Mouse (Mus musculus) hindbrain, embryonic 12.5 days (tissue): Measurements from ENCODE around the gene Slc29a2. TPM values are rescaled to one million over a fixed set of nuclear protein-coding genes. Genes with fewer than 3 reads are reported as not detected.
A peak's percentile ranks its signal among the peaks of the same experiment; 100 is the strongest.

Experiments used
- ATAC-seq: fragments of 200-750 bp; cut with Nextera tagmentation; 2 replicates; pipeline ENCODE4 v1.8.0; 2017; ENCODE audit warnings: moderate TSS enrichment; ENCODE audit not compliant: low FRiP score
- H3K27ac ChIP-seq: fragments of 300-500 bp; sonication (generic); 2 replicates; pipeline ENCODE4 v1.5.1; 2016; ENCODE audit warnings: mild to moderate bottlenecking
- H3K27me3 ChIP-seq: fragments of 300-500 bp; sonication (generic); 2 replicates; pipeline ENCODE4 v1.6.1; 2016; ENCODE audit warnings: mild to moderate bottlenecking
- H3K36me3 ChIP-seq: fragments of 300-500 bp; sonication (generic); 2 replicates; pipeline ENCODE4 v1.6.1; 2016; ENCODE audit warnings: mild to moderate bottlenecking
- H3K4me1 ChIP-seq: fragments of 300-500 bp; sonication (generic); 2 replicates; pipeline ENCODE4 v1.6.1; 2016
- H3K4me2 ChIP-seq: fragments of 300-500 bp; sonication (generic); replicated peaks from 2 replicates; pipeline ENCODE4 v1.6.1; 2016; ENCODE audit warnings: mild to moderate bottlenecking
- H3K4me3 ChIP-seq: fragments of 300-500 bp; sonication (generic); 2 replicates; pipeline ENCODE4 v1.5.1; 2016; ENCODE audit warnings: mild to moderate bottlenecking
- H3K9ac ChIP-seq: fragments of 300-500 bp; sonication (generic); 2 replicates; pipeline ENCODE4 v1.6.1; 2016; ENCODE audit warnings: mild to moderate bottlenecking, moderate library complexity
- H3K9me3 ChIP-seq: fragments of 300-500 bp; sonication (generic); replicated peaks from 2 replicates; pipeline ENCODE4 v1.6.1; 2016; ENCODE audit warnings: mild to moderate bottlenecking
- WGBS: fragments of 180-500 bp; shearing (Covaris S2); methylation state at CpG from one replicate; pipeline ENCODE4 v1.1.7; 2016; 5-methylcytosine and 5-hydroxymethylcytosine counted together
- polyA plus RNA-seq: library from polyadenylated mRNA; unstranded; fragments of >200 nt; fragmentation: Nextera tagmentation; extraction: Ambion mirVana; gene quantifications from 2 replicates; pipeline ENCODE4 v1.2.1, GENCODE M21; 2016

Gene Slc29a2
- polyA plus RNA-seq, result 5.3 and 7.2 TPM in 2 replicates

DNA sequence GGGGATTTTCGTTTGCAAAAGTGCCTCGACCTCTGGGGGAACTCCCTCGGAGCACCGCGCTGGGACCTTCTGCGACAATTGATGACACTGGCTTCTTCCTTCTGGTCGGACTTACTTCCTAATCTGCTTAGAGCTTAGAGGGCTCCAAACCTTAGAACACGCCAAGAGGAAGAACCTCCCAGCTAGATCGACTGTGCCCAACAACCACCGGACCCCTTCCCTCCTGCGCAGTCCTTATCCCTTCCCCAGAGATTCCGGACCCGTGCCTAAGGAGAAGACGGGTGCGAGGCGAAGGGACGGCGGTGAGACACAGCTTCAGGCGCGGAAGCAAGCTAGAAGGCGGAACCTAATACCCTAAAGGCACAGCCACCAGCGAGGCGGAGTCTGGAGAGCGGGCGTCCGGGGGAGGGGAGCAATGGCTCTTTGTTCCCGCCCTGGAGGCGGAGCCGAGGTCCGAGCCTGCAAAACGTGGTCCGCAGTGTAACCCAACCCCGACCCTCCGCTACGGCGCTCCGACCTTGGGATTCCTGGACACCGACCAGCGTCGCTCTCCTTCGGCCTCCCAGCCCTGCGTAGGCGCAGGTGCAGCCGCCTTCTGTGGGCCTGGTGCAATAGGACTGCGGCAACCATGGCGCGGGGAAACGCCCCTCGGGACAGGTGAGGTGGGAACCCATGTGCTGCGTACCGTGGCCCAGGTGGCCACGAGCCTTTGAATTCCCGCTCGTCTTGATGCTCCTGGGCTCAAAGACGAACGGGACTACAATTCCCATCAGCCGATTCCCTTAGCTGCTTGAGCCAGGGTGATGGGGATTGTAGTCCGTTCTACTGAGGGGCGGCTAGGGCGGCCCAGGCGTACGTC lies at the start of gene Slc29a2:
Gene Slc29a2 (plus strand): TSS at position 240 of the 859 bp plus-strand sequence.
- H3K9me3 ChIP-seq, result no peaks in the 10 kb centered on the region
- peak within 1 kb of the TSS; percentile 85 for H3K4me2 ChIP-seq
- WGBS, result under 1% methylated on average over 62 of the region's 62 CpGs
- ATAC-seq, result peak; percentile 95
- H3K27ac ChIP-seq, result peak within 1 kb of the TSS; percentile 91
- H3K9ac ChIP-seq, result peak within 1 kb of the TSS; percentile 73
- H3K4me3 ChIP-seq, result peak within 1 kb of the TSS; percentile 66
- no peaks in the 10 kb centered on the region for H3K27me3 ChIP-seq
- no peaks in the 10 kb centered on the region for H3K4me1 ChIP-seq
- H3K36me3 ChIP-seq, result peaks cover 16% of the 10 kb centered on the region

DNA sequence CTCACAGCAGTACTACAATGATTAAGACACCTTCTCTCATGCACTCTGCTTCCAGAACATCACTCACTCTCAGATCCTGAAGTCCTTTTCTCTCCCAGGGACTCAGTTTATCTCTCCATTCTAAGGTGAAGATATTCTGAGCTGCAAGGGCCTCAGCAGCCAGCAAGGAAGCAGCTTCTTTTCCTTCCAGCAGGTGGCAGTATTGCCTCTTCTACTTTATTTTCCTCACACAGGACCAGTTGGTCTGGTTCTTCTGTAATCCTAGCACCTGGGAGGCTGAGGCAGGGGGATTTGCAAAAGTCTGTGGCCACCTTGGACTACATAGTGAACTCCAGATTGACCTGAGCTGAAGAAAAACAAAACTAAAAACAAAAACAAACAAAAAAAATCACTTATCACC lies 41.9 kb upstream of the Slc29a2 start:
- Histone ChIP-seq H3K9ac (no peak overlapping the region), H3K27me3 (peaks cover 43% of the 10 kb centered on the region), H3K36me3 (no peaks in the 10 kb centered on the region), H3K4me3 (no peak overlapping the region), H3K4me1 (no peaks in the 10 kb centered on the region), H3K27ac (no peak overlapping the region), H3K9me3 (no peaks in the 10 kb centered on the region), H3K4me2 (no peak overlapping the region)
- ATAC-seq, result no peak

DNA sequence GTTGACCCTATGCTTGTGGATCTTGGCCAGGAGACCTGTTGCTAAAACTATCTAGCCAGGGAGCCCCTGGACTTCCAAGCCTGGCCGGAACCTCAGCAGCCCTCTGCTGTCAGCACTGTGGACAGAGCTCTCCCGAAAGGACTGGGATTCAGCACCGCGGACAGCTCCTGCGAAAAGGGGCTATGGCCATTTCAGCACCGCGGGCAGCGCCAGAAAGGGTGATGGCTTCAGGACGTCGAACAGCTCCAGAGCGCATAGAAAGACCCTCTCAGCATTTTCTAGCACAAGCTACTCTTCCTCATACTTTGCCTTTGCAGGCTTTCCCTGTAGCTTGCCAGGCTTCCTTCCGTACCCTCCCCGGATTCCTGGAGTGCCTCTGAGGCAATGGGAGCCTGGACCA lies 34.6 kb upstream of the Slc29a2 start:
- Histone ChIP-seq H3K27ac (no peak overlapping the region), H3K4me1 (peaks cover 14% of the 10 kb centered on the region), H3K9me3 (no peaks in the 10 kb centered on the region), H3K36me3 (no peaks in the 10 kb centered on the region), H3K4me2 (peak overlapping the region; percentile 60), H3K4me3 (peak overlapping the region; percentile 42), H3K27me3 (peaks cover 100% of the 10 kb centered on the region), H3K9ac (peak overlapping the region; percentile 52; the same call in 1 of the 2 replicates)
- WGBS, result 5% methylated on average over 13 of the region's 13 CpGs
- ATAC-seq, result no peak

DNA sequence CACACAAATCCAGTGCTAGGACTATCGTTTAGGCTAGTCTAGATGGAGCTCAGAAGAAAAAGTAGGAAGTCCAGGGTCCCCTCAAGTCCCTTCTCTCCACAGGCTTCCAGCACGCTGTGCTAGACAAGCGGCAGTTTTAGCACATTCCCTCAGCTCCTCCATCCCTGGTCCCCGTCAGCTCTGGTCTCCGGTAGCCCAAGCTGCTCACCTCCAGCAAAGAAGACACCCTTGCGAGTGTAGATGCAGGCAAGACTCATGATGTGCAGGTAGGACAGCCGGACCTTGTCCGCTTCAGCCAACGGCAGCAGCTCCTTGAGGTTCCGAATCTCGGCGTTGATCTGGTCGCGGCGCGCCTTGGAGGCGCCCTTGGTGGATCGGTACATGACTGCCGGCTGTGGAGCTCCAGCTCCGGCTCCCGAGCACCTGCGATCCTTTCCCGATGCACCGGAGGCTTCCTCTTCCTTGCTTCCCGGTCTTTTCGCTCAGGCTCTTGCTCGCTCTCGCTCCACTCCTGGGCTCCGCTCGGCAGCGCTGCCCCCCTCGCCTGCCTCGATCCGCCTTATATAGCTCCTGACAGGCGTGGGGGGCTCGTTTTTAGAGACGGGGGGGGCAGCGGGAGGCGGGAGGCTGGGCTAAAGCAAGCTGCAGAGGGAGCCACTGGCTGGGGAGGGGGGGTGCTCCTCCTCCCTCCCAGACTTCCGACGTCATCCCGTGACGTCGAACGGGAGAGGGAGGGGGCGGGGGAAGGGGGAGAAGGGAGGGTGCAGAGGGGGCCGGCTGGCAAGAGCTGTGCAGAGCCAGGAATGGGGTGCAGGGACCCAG lies 34.0 kb upstream of the Slc29a2 start:
- 15% methylated on average over 44 of the region's 47 CpGs for WGBS
- H3K36me3 ChIP-seq, result no peaks in the 10 kb centered on the region
- ATAC-seq, result peak; percentile 73
- H3K27me3 ChIP-seq, result peaks cover 98% of the 10 kb centered on the region
- H3K4me3 ChIP-seq, result peak overlapping the region; percentile 42
- no peak overlapping the region for H3K27ac ChIP-seq
- peak overlapping the region; percentile 52 for H3K9ac ChIP-seq
- peak overlapping the region; percentile 60 for H3K4me2 ChIP-seq
- no peaks in the 10 kb centered on the region for H3K9me3 ChIP-seq
- H3K4me1 ChIP-seq, result peaks cover 14% of the 10 kb centered on the region

DNA sequence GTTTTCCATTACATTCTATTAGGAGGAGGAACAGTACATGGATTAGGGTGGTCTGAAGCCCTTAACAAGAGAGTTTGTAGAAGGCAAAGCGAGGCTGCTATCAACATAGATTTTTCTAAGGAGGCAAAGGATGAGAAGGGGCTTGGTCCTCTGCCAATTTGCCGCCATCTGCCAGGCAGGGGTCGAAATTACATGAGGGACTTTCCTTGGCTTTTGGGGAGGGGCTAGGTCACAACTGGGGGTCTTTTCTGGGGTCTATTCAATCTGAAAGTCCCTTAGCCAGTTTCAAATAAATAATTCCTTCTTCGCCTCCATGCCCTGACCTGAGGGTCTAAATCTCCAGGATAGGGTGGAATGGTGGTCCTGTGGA lies 33.4 kb upstream of the Slc29a2 start, which contains the start of gene Npas4:
Gene Npas4 (minus strand): TSS at position 61 of the 370 bp plus-strand sequence.
- Histone ChIP-seq H3K27me3 (peaks cover 98% of the 10 kb centered on the region), H3K9ac (peak within 1 kb of the TSS; percentile 52), H3K4me1 (peaks cover 14% of the 10 kb centered on the region), H3K4me3 (peak within 1 kb of the TSS; percentile 42), H3K9me3 (no peaks in the 10 kb centered on the region), H3K4me2 (peak within 1 kb of the TSS; percentile 60), H3K36me3 (no peaks in the 10 kb centered on the region), H3K27ac (no peak within 1 kb of the TSS)
- ATAC-seq, result 0 out of 2 replicates have a peak, but pooled peaks have one; percentile 9
- 22% methylated on average over 4 of the region's 4 CpGs for WGBS

DNA sequence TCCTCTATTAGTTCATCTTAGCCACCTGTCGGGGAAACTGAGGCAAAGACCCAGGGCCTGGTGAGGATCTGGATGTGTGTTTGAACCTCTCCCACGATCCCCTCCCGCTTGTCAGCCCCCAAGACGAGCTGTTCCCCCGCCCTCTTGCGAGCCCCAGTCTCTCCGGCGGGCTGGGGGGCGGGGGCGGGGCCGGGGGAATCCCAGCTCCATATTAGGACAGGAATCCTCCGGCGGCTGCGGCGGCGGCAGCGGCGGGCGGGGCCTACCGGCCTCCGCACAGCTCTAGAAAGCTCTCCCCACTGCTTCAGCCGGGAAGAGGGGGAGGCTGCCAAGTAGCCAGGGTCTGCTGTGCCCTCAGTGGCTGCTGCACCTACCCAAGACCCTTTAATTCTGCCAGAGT lies 32.9 kb upstream of the Slc29a2 start:
- H3K36me3 ChIP-seq, result no peaks in the 10 kb centered on the region
- no peak overlapping the region for H3K27ac ChIP-seq
- no peaks in the 10 kb centered on the region for H3K9me3 ChIP-seq
- H3K4me1 ChIP-seq, result peaks cover 14% of the 10 kb centered on the region
- peak overlapping the region; percentile 42 for H3K4me3 ChIP-seq
- no peak overlapping the region for H3K9ac ChIP-seq
- no peak; the same call in 1 of the 2 replicates for ATAC-seq
- H3K27me3 ChIP-seq, result peaks cover 97% of the 10 kb centered on the region
- 3% methylated on average over 18 of the region's 22 CpGs for WGBS
- peak overlapping the region; percentile 60 for H3K4me2 ChIP-seq

DNA sequence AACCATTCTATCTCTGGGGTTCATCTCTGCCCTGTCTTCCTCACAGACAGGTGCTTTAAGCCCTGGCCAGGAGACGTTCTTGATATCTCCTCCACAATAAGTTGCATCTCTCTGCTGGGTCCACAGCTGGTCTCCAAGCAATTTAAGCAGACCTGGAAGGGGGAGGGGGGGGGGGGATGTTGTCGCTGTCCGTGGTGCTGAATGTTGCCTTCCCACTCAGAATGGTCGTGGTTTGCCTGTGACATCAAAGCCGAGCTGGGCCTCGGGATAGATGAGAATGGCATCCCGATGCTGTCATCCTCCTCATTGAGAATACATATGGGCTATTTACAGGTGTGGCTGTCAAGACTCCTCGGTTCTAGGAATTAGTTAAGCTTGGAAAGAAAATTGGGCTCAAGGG lies 31.3 kb upstream of the Slc29a2 start:
- Histone ChIP-seq H3K4me1 (peaks cover 14% of the 10 kb centered on the region), H3K36me3 (no peaks in the 10 kb centered on the region), H3K9me3 (no peaks in the 10 kb centered on the region), H3K27me3 (peaks cover 91% of the 10 kb centered on the region), H3K4me3 (no peak overlapping the region), H3K4me2 (no peak overlapping the region), H3K27ac (no peak overlapping the region), H3K9ac (no peak overlapping the region)
- WGBS, result 24% methylated on average over 8 of the region's 8 CpGs
- ATAC-seq, result no peak

DNA sequence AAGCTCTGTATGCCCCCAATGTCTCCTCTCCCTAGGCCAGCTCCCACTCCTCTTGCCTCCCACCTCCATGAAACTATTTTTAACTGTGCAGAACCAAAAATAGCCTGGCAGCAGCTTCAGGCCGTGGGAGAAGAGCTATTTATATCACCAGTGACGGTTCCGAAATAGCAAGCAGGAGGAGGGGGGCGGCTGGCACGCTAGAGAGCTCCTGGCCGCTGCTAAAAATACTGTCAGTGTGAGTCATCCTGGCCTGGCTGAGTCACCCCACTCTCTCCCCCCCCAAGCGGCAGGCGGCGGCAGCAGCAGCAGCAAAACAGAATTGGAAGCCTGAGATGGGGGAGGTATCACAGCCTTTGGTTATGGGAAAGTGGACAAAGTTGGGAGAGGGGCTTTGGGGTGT lies 30.8 kb upstream of the Slc29a2 start:
- 11% methylated on average over 9 of the region's 9 CpGs for WGBS
- H3K27me3 ChIP-seq, result peaks cover 85% of the 10 kb centered on the region
- no peak overlapping the region for H3K4me2 ChIP-seq
- no peaks in the 10 kb centered on the region for H3K9me3 ChIP-seq
- no peak overlapping the region for H3K4me3 ChIP-seq
- peaks cover 14% of the 10 kb centered on the region for H3K4me1 ChIP-seq
- no peaks in the 10 kb centered on the region for H3K36me3 ChIP-seq
- ATAC-seq, result no peak
- H3K9ac ChIP-seq, result no peak overlapping the region
- H3K27ac ChIP-seq, result no peak overlapping the region

DNA sequence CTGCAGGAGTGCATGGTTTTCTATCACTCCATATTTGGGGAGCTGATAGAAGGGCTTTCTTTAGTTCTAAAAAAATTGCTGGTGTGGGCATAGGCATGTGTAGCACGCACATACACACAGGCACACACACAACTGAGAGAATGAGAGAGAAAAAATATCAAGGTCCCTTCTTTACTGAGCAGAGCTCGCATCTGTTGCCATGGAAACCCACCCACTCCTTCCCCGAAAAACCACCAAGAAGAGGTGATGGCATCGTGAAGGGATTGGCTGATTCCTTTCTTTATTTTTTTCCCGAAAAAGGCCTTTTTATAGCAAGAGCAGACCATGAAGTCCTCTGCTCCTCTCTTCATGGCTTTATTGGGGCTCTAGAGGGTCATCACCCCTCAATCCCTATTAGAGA lies 29.6 kb upstream of the Slc29a2 start:
- Histone ChIP-seq H3K4me1 (peaks cover 14% of the 10 kb centered on the region), H3K27me3 (peaks cover 78% of the 10 kb centered on the region), H3K36me3 (no peaks in the 10 kb centered on the region), H3K27ac (no peak overlapping the region), H3K9ac (no peak overlapping the region), H3K4me3 (no peak overlapping the region), H3K9me3 (no peaks in the 10 kb centered on the region), H3K4me2 (no peak overlapping the region)
- 62% methylated on average over 5 of the region's 5 CpGs for WGBS
- no peak for ATAC-seq

DNA sequence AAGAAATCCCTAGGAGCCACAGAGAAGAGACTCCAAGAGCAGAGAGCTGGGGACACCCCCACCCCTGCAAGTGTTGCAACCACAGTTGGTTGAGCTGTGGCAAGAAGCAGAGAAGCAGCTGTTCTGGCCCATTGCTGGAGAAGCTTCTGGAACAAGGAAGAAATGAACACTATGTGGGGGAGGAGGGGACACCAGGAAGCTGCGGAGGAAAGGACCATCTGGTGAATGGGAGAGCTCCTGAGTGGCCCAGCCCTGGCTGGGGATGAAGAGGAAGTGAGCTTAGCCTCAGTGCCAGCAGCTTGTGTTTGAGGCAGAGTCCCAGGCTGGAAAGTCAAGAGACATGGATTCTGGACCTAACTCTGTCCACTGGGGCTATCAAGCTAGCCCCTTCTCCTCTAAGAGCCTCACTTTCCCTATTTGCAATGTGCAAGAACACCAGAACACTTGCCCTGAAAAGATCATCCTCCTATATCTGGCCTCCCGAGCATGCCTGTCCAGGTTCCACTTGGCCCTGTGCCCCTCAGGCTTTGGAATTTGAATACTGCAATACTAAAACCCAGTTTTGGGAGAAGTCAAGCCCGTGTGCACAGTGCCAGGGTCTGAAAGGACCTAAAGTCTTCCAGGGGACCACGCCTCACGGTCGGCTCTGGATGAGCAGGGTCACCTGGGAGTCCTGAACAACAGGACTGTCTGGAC lies 24.1 kb upstream of the Slc29a2 start:
- no peak overlapping the region; the same call in 1 of the 2 replicates for H3K4me2 ChIP-seq
- H3K9me3 ChIP-seq, result no peaks in the 10 kb centered on the region
- peaks cover 34% of the 10 kb centered on the region for H3K27me3 ChIP-seq
- WGBS, result 72% methylated on average over 6 of the region's 6 CpGs
- peaks cover 7% of the 10 kb centered on the region for H3K4me1 ChIP-seq
- H3K27ac ChIP-seq, result no peak overlapping the region
- H3K9ac ChIP-seq, result no peak overlapping the region
- no peak for ATAC-seq
- no peak overlapping the region for H3K4me3 ChIP-seq
- H3K36me3 ChIP-seq, result no peaks in the 10 kb centered on the region

DNA sequence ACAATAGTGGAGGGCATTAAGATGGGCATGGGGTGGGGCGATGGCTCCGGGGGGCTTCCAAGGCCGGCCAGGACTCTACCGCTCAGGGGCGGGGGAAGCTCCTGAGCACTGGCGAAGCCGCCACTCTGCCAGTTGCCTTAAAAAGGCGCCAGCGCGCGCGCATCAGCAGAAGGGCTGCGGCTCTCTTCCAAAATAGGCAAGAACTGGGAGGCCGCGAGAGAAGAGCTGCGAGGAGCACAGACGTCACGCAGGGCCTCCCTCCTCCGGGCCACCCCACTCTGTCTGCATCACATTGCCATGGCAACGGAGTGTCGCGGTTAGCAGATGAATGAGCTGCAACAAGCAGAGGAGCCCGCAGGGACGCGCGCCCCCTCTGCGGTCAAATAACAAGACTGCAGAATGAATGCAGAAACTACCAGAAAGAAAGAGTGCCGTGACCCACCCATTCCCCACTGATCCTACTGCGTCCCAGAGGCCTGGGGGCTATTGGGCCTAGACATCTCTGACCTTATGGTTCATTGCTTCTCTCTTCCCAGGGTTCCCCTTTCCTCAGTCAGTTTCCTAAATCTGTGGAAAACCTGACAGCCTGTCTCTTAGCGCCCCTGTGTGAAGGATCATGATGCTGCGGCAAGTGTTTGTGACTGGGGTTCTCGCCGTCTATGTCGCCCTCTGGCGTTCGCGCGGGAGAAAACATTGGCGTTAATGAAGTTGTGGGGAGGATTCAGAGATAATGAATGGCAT lies 21.8 kb upstream of the Slc29a2 start:
- H3K27ac ChIP-seq, result peak overlapping the region; percentile 87
- H3K9me3 ChIP-seq, result 0 out of 2 replicates have a peak, but pooled peaks cover 8% of the 10 kb centered on the region
- H3K36me3 ChIP-seq, result no peaks in the 10 kb centered on the region
- H3K9ac ChIP-seq, result peak overlapping the region; percentile 53
- WGBS, result 1% methylated on average over 39 of the region's 39 CpGs
- peak overlapping the region; percentile 64 for H3K4me2 ChIP-seq
- peak; percentile 98 for ATAC-seq
- peak overlapping the region; percentile 27 for H3K4me3 ChIP-seq
- peaks cover 15% of the 10 kb centered on the region for H3K27me3 ChIP-seq
- H3K4me1 ChIP-seq, result peaks cover 7% of the 10 kb centered on the region
